Mouse (Mus musculus): ENCODE data around the gene Atg10. TPM values are rescaled to one million over a fixed set of nuclear protein-coding genes. Genes with fewer than 3 reads are reported as not detected.
"Not testable (repeated sequence)": the region's sequence is repeated elsewhere in the genome, so short reads cannot be mapped to it uniquely, and the experiment has no call there.

Atg10 gene
- total RNA-seq, 1 experiment from 2014 or later: 11.7 TPM

DNA sequence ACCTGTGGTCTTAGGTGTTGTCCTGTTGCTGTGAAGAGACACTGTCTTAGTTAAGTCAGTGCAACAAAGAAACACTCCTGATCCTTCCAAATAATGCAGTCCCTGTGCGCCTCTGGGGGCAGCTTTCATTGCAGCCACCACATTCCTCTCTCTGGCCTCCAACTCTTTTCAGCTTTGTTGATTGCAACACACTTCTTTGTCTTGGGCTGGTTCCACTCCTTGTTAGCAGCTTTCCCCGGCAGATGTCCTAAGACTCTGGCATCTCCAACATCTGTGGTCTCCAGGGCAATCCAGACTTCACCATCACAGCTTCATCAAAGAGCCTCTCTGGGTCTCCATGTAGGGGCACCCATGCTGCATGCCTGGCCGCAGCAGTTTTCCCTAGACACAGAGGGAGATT is 290.5 kb downstream of the Atg10 start:
- ATAC-seq (replicated peaks in 1 of 2; ENCODE audit: insufficient read depth in 1 of 2, low FRiP score in 2 of 2, low TSS enrichment in 1 of 2, low read depth in 1 of 2, poor library complexity in 2 of 2, severe bottlenecking in 2 of 2): no peak

DNA sequence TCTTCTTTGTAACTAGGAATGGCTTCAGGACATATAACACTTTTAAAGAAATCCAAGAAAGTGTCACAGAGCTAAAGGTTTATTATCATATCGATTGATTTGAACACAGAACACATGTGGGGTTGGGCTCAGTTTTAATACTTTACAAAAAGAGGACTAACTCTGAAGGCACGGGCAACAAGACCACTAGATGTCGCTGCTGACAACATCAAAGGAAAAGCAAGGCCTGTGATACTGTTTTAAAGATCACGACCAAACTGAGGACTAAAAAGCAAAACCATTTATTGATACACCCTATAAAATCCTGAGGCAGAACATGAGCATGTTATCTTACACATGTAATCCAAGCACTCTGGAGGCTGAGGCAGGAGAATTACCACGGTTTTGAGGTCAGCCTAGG is 293.9 kb downstream of the Atg10 start:
- ATAC-seq (replicated peaks in 1 of 2; ENCODE audit: insufficient read depth in 1 of 2, low FRiP score in 2 of 2, low TSS enrichment in 1 of 2, low read depth in 1 of 2, poor library complexity in 2 of 2, severe bottlenecking in 2 of 2): peak; percentile 66 to 69; a peak in 3 of 4 replicates

DNA sequence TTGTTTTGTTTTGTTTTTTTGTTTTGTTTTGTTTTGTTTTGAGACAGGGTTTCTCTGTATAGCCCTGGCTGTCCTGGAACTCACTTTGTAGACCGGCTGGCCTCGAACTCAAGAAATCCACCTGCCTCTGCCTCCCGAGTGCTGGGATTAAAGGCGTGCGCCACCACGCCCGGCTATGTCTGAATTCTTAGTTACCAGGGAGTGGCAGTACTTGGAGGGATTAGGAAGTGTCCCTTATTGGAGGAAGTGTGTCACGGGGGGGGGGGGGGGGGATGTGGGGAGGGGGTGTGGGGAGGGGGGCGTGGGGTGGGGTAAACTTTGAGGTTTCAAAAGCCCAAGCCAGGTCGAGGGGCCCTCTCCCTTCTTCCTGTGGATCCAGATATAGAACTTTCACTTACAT is 295.5 kb downstream of the Atg10 start:
- not testable (repeated sequence) for ATAC-seq (replicated peaks in 1 of 2; ENCODE audit: insufficient read depth in 1 of 2, low FRiP score in 2 of 2, low TSS enrichment in 1 of 2, low read depth in 1 of 2, poor library complexity in 2 of 2, severe bottlenecking in 2 of 2)

DNA sequence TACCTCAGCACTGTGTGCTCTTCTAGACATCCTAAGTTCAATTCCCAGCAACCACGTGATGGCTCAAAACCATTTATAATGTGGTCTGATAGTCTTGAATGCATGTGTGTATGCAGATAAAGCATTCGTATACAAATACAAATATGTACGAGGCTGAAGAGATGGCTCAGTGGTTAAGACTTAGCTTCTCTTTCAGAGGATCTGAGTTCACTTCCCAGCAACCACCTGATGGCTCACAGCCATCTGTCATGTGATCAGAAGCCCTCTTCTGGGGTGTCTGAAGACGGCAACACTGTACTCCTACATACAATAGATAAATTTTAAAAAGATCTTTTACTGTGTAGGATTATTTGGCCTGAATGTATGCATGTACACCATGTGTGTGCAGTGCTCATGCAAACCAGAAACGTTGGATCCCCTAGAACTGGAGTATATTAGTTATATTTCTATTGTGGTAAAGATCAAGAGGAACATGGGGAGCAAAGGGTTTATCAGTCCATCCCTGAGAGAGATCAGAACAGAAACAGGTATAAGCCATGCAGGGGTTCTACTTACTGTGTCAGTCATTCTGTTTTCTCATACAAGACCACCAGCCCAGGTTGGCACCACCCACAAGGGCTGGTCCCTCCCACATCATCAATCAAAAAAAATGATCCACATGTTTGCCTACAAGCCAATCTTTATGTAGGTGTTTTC is 296.7 kb downstream of the Atg10 start:
- no peak for ATAC-seq (replicated peaks in 1 of 2; ENCODE audit: insufficient read depth in 1 of 2, low FRiP score in 2 of 2, low TSS enrichment in 1 of 2, low read depth in 1 of 2, poor library complexity in 2 of 2, severe bottlenecking in 2 of 2)

DNA sequence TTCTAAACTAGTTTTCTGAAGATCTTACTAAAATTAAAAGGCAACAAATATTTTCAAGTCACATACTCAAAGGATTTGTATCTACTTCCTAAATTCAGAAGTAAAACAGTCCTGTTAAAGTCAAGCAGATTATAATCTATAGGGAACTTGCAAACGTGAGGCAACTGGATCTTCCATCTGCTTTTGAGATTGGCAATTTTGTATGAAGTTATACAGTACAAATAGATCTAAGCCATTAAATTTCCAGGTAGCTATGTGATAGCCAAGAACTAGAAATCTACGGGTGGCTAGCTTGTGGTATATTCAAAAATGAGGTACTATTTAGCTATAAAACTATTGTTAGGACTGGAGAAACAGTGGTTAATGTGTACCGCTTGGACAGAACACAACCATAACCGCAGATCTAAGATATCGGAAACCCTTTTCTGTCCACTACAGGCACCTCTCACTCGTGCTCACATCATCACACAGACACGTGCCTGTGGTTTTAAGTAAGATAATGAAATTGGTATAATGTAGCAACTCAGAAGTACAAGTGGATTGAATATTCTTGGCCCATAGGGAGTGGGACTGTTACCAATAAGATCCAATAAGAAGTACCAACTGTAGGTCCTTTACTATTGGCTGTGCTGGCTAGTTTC is 297.5 kb downstream of the Atg10 start:
- no peak for ATAC-seq (replicated peaks in 1 of 2; ENCODE audit: insufficient read depth in 1 of 2, low FRiP score in 2 of 2, low TSS enrichment in 1 of 2, low read depth in 1 of 2, poor library complexity in 2 of 2, severe bottlenecking in 2 of 2)

DNA sequence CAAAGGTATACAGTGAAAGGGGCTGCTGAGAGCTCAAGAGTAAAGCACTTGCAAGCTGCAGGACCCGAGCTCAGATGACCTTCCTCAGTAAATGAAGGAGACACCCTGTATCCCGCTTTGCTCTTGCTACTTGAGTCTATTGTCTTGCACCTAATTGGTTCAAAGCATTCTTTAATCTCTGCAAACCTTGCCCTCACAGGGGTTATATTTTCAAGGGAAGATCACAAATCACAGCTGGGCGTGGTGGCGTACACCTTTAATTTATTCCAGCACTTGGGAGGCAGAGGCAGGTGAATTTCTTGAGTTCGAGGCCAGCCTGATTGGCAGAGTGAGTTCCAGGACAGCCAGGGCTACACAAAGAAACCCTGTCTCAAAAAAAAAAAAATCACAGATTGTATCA is 298.6 kb downstream of the Atg10 start:
- ATAC-seq (replicated peaks in 1 of 2; ENCODE audit: insufficient read depth in 1 of 2, low FRiP score in 2 of 2, low TSS enrichment in 1 of 2, low read depth in 1 of 2, poor library complexity in 2 of 2, severe bottlenecking in 2 of 2): no peak

DNA sequence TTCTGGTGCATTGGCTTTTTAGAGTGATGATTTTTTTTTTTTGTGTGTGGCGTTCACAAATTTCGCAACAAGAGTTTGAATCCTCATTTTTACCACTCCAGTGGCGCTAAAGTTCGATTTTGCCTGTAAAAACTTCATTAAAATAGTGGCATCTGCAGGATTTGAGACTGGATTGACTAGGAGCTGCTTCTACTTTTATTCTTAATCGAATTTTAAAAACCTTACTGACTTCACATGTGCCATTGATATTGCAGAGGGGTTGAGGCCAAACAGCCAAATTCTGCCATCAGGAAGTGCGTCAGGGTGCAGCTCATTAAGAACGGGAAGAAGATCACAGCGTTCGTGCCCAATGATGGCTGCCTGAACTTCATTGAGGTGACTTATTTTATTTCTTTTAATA is 299.7 kb downstream of the Atg10 start:
- ATAC-seq (replicated peaks in 1 of 2; ENCODE audit: insufficient read depth in 1 of 2, low FRiP score in 2 of 2, low TSS enrichment in 1 of 2, low read depth in 1 of 2, poor library complexity in 2 of 2, severe bottlenecking in 2 of 2): no peak

DNA sequence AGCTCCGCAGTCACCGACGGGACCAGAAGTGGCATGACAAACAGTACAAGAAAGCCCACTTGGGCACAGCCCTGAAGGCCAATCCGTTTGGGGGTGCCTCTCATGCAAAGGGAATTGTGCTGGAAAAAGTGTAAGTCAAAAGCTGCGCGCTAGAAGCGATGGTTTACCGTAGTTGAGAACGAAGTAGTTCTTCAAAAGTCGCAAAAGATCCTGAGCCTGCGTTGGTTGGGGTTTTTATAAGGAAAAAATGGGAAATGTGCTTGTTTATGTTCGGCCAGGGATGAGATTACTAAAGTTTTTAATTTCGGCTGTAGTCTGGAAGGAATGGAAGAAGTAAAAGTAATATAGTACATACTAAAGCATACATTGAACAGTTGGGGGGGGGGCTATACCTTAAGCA is 300.2 kb downstream of the Atg10 start:
- ATAC-seq (replicated peaks in 1 of 2; ENCODE audit: insufficient read depth in 1 of 2, low FRiP score in 2 of 2, low TSS enrichment in 1 of 2, low read depth in 1 of 2, poor library complexity in 2 of 2, severe bottlenecking in 2 of 2): not testable (repeated sequence)

DNA sequence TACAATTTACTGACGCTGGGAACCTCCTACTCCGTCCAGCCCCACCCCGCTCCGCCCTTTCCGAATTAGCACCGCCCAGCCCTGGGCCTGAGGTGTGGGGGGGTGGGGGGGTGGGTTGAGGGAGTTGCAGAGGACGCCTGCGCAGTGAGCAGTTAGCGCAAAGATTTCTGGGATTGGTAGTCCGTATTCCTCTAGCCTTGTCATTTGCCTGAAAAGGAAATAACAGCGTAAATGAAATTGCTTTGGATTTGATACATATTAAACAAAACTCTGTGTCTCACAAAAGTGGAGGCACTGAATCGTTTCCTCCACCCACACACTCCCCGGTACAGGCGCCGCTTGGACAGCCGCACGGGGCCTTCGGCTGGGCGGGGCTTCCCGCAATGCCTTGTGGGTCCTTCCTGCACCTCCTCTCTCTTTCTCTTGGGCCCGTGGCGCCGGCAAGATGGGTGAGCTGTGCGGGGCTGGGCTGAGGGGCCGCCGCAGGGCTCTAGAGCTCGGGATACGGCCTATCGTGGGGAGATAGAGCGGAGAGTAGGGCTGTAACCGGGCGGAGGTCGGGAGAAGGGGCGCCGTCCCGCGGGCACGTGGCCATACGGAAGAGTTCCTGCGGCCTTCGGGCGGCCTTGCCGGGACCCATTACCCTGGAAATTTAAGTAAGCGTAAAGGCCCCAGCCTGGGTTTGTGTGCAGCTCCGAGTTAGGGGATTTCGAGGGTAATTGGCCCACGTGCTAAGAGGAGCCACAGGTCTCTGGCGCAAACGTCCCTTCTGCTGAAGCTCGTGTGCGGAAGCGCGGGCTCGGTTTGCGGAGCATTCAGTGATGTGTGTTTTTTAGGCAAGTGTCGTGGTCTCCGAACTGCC is 300.8 kb downstream of the Atg10 start, which contains the start of gene Rps23:
Rps23 (plus strand) TSS at position 208 of the 862 bp plus-strand sequence.
- ATAC-seq (replicated peaks in 1 of 2; ENCODE audit: insufficient read depth in 1 of 2, low FRiP score in 2 of 2, low TSS enrichment in 1 of 2, low read depth in 1 of 2, poor library complexity in 2 of 2, severe bottlenecking in 2 of 2): peak; percentile 91 to 92

DNA sequence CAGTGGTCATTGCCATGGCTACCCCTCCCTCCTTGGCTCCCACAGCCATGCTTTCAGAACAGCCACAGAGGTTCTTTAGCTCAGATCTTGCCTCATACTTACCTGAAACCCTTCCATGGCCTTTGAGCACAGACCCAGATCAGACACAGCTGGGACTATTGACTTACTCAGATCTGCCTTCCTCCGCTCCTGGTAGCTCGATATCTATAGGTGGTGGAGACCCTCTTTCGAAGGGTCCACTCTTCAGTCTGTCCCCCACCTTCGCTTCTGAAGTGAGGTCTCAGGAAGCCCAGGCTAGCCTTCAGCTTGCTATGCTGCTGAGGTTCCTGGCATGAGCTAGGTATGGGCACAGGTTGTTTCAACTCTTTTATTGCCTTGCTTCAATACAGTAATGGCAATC is 309.0 kb downstream of the Atg10 start:
- no peak for ATAC-seq (replicated peaks in 1 of 2; ENCODE audit: insufficient read depth in 1 of 2, low FRiP score in 2 of 2, low TSS enrichment in 1 of 2, low read depth in 1 of 2, poor library complexity in 2 of 2, severe bottlenecking in 2 of 2)

DNA sequence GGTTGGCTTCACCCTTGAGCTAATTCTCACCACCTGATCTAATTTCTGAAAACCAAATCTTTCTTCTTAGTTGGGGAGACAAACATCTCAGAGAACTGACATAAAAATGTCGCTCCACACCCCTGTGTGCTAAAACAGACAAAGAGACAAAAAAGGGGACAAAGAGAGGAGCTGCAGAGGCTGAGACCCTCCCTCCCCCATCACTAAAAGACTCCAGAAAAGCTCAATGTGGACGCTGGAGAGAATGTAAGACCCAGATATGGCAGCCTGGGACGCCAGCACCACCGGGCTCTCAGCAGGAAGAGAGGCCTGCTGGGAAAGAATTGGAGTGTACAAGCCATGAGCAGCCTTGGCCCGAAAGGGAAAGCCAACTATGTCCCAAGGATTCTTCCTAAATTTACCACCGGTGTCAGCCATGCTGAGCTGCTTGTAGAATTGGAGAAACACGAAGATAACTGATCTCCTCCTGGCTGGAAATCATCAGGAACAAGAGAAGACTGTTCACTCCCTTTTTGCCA is 310.0 kb downstream of the Atg10 start:
- no peak for ATAC-seq (replicated peaks in 1 of 2; ENCODE audit: insufficient read depth in 1 of 2, low FRiP score in 2 of 2, low TSS enrichment in 1 of 2, low read depth in 1 of 2, poor library complexity in 2 of 2, severe bottlenecking in 2 of 2)

DNA sequence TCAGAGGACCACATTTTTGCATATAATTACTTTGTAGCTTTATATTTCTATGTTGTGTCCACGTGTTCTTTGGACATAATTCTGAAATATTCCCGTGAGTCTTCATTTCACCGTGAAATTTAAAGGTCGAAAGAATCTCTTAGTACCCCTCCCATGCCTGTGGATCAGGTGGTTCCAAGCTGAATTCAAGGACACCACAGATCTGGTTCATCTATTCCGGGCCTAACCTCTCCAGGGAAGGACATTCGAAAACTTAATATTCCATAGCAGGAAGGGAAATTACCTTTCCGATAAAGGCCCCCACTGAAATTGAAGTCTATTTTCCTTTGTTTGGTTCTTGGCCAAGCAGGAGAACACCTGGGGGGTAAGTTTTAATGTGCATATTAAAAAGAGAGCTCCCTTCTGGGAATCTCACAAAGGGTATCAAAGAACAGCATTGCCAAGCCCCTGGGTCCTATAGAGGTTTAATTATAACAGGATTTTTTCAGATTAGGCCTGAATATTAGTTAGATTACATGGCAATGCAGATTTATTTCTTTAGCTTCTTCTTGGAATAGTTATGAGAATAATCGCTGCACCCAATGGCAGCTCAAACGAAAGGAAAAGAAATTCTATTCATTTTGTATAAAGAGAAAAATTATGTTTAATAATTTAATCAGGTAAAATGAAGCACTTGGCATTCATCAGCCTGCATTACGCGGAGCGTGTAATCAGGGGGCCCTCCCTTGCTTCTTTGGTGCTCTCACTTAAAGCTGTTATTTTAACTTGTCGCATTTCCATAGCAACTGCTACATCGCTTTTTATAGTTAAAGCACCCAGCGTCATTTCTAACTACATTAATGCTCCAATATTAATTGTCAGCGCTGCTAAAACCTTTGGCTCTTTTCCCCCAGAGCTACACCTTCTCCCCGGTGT is 310.8 kb downstream of the Atg10 start:
- no peak for ATAC-seq (replicated peaks in 1 of 2; ENCODE audit: insufficient read depth in 1 of 2, low FRiP score in 2 of 2, low TSS enrichment in 1 of 2, low read depth in 1 of 2, poor library complexity in 2 of 2, severe bottlenecking in 2 of 2)

DNA sequence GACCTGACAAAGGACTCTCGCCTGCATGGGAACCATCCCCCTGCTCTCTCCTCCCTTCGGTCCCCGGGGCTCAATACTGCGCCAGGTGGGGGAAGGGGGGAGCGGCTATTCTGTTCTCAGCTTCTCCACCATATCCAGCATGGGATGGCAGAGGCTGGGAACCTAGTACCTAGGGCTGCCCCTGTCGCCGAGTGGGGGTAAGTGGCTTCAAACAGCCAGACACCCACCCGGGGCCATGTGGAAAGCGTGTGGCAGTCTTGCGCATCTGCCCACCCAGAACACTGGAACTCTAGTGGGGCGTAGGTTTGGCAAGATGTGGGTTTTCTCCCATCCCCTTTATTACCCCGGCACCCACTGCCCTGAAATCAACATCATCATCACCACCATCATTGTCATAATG is 316.4 kb downstream of the Atg10 start:
- no peak for ATAC-seq (replicated peaks in 1 of 2; ENCODE audit: insufficient read depth in 1 of 2, low FRiP score in 2 of 2, low TSS enrichment in 1 of 2, low read depth in 1 of 2, poor library complexity in 2 of 2, severe bottlenecking in 2 of 2)

DNA sequence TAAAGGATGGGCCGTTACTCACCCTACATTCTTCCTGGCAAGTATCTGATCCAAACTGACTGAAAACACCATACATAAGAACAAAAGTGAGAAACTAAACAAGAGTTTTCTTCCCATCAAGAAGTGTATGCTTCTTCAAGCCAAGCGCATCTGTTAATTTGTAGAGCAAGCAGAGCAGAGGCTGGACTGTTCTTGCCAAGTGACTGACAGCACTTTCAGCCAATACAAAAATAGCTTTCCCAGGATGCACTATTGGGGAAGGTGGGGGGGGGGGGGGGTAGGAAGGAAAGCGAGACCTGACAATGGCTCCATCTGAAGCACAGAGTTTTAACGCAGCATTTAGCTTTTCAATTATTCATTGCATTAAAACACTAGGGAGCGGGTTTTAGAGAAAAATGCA is 318.6 kb downstream of the Atg10 start, which contains the start of gene Atp6ap1l:
Atp6ap1l (minus strand) TSS at position 180 of the 400 bp plus-strand sequence.
- ATAC-seq (replicated peaks in 1 of 2; ENCODE audit: insufficient read depth in 1 of 2, low FRiP score in 2 of 2, low TSS enrichment in 1 of 2, low read depth in 1 of 2, poor library complexity in 2 of 2, severe bottlenecking in 2 of 2): no peak

DNA sequence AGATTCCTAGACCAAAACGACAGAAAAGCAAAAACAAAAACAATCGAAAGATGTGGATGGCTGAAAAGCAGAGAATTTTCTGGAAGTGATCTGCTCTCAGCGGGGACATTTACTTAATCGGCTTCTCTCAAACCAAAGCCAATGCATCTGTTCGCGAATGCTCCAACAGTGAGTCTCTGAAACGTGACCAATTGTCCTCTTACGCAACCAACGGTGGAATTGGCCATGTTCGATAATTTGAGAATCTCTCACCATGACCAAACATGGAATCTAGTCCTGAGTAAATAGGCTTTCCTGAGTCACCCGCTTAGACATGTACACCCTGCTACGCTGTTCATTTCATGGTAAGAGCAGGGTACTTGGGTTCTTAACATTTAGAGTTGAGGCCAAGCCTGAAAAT is 326.9 kb downstream of the Atg10 start:
- ATAC-seq (replicated peaks in 1 of 2; ENCODE audit: insufficient read depth in 1 of 2, low FRiP score in 2 of 2, low TSS enrichment in 1 of 2, low read depth in 1 of 2, poor library complexity in 2 of 2, severe bottlenecking in 2 of 2): no peak

DNA sequence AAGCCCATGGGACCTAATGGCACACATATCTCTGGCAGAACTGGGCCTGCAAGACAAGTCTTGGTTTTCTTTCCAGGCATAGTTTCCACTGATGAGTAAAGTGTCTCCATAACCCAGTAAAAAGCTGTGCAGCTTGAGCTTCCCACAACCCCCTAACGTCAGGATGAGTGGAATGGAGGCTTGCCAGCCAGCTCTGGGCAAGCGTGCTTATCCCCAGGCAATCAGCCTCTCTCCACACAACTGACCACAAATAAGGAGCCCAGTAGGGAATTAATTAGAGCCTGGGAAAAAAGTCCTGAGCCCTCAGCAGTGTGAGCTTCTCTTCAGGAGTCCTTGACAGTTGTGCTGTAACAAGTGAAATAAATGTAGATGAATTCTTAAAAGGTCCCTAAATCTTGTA is 327.7 kb downstream of the Atg10 start:
- ATAC-seq (replicated peaks in 1 of 2; ENCODE audit: insufficient read depth in 1 of 2, low FRiP score in 2 of 2, low TSS enrichment in 1 of 2, low read depth in 1 of 2, poor library complexity in 2 of 2, severe bottlenecking in 2 of 2): no peak

DNA sequence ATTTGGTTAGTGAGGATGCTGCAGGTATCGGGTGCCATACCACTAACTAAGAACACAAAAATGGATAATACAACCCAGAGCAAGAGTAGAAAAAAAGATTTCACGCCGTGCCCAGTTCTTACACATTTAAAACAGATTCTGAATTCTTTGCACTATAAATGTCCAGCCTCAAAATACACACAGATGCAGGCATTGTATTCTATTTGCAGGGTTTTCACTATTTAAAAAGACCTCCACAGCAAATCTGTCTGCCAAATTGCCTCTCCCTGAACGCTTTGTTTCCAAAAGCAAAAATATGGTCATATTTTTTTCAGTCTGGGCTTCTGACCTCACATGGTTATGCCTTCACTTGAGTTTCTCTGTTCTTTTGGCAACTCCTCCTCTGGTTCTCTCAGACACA is 328.9 kb downstream of the Atg10 start:
- no peak for ATAC-seq (replicated peaks in 1 of 2; ENCODE audit: insufficient read depth in 1 of 2, low FRiP score in 2 of 2, low TSS enrichment in 1 of 2, low read depth in 1 of 2, poor library complexity in 2 of 2, severe bottlenecking in 2 of 2)

Measured in hematopoietic stem cell, adult 5-6 weeks (primary cell).